Mouse (Mus musculus) C2C12 (cell line): ENCODE data around the gene Cnn3.

Experiments
- CTCF ChIP-seq: IDR thresholded peaks from one replicate; pipeline ENCODE4 v1.5.1; 2011; ENCODE audit not compliant: control insufficient read depth, insufficient read depth, insufficient read length
- MAX ChIP-seq: IDR thresholded peaks from one replicate; pipeline ENCODE4 v1.6.1; 2011; ENCODE audit warnings: mild to moderate bottlenecking, control low read depth

GRCm38 (mm10) chr3:121396561-121396960 lies 29.7 kb upstream of the Cnn3 start:
- TF ChIP-seq CTCF (no peak), MAX (no peak)
